Mouse (Mus musculus) urinary bladder, adult 2 months (tissue): ENCODE results near the gene Ctsg. TPM values are rescaled to one million over a fixed set of nuclear protein-coding genes. Genes with fewer than 3 reads are reported as not detected.
"Not testable (repeated sequence)": the region's sequence is repeated elsewhere in the genome, so short reads cannot be mapped to it uniquely, and the experiment has no call there.

ENCODE experiments used
- DNase-seq: peaks from one replicate; pipeline ENCODE4 v3.0.0; 2022; ENCODE audit warnings: low spot score
- polyA plus RNA-seq: library from polyadenylated mRNA; depleted of rRNA; stranded (reverse); fragments of >200 nt; gene quantifications from 2 replicates; pipeline ENCODE4 v1.2.3, GENCODE M21; 2012; rRNA removed

Gene Ctsg
- 0.08 TPM in 1 of 2 replicates, not detected in the other for polyA plus RNA-seq

GRCm38 (mm10) chr14:56102386-56102785, at the start of gene Ctsg:
Gene Ctsg, minus strand, starts transcription at chr14:56102574.
- no peak for DNase-seq

GRCm38 (mm10) chr14:56133675-56134074, 31.3 kb upstream of the Ctsg start:
- DNase-seq, result not testable (repeated sequence)

- not testable (repeated sequence) for DNase-seq
Measured at GRCm38 (mm10) chr14:56132508-56132907, 30.1 kb upstream of the Ctsg start, which contains the start of gene Gzmd. Gene Gzmd, minus strand, starts transcription at chr14:56132608.

- DNase-seq, result no peak
Measured at GRCm38 (mm10) chr14:56128341-56128740, 26.0 kb upstream of the Ctsg start.

- no peak for DNase-seq
Measured at GRCm38 (mm10) chr14:56123516-56123915, 21.1 kb upstream of the Ctsg start.

GRCm38 (mm10) chr14:56120525-56120924, 18.2 kb upstream of the Ctsg start, which contains the start of gene Gzme:
Gene Gzme, minus strand, starts transcription at chr14:56120625.
- DNase-seq, result no peak

- DNase-seq, result not testable (repeated sequence)
Measured at GRCm38 (mm10) chr14:56115531-56116310, 13.3 kb upstream of the Ctsg start.

- no peak for DNase-seq
Measured at GRCm38 (mm10) chr14:56105447-56106180, 3.2 kb upstream of the Ctsg start.

GRCm38 (mm10) chr14:56105016-56105415, 2.6 kb upstream of the Ctsg start:
- no peak for DNase-seq

- no peak for DNase-seq
Measured at GRCm38 (mm10) chr14:56103452-56103851, 1.1 kb upstream of the Ctsg start.

GRCm38 (mm10) chr14:56098940-56099339, 3.4 kb downstream of the Ctsg start:
- no peak for DNase-seq

- no peak for DNase-seq
Measured at GRCm38 (mm10) chr14:56097597-56097996, 4.8 kb downstream of the Ctsg start.

- no peak for DNase-seq
Measured at GRCm38 (mm10) chr14:56093353-56093752, 9.0 kb downstream of the Ctsg start.

GRCm38 (mm10) chr14:56086711-56087110, 15.7 kb downstream of the Ctsg start:
- DNase-seq, result no peak

GRCm38 (mm10) chr14:56085167-56085566, 17.2 kb downstream of the Ctsg start, which contains the start of gene Mcpt8:
Gene Mcpt8, minus strand, starts transcription at chr14:56085273.
- no peak for DNase-seq

- DNase-seq, result no peak
Measured at GRCm38 (mm10) chr14:56082016-56082415, 20.4 kb downstream of the Ctsg start.

- DNase-seq, result not testable (repeated sequence)
Measured at GRCm38 (mm10) chr14:56062213-56062612, 40.2 kb downstream of the Ctsg start, which contains the start of gene Mcpt4. Gene Mcpt4, minus strand, starts transcription at chr14:56062313.

GRCm38 (mm10) chr14:56057722-56058121, 44.7 kb downstream of the Ctsg start:
- no peak for DNase-seq

- no peak for DNase-seq
Measured at GRCm38 (mm10) chr14:56055408-56055807, 47.0 kb downstream of the Ctsg start.
